Mouse (Mus musculus) leukemia stem cell, adult 10-12 weeks (primary cell): ENCODE results near the gene Knl1. TPM values are rescaled to one million over a fixed set of nuclear protein-coding genes. Genes with fewer than 3 reads are reported as not detected.

ENCODE experiments used
- polyA plus RNA-seq: library from polyadenylated mRNA; stranded (reverse); fragments of >175 nt; gene quantifications from 2 replicates; pipeline ENCODE4 v1.2.3, GENCODE M21; 2012; ENCODE audit warnings: low replicate concordance

Gene Knl1
- polyA plus RNA-seq = 10.0 and 26.4 TPM in 2 replicates

DNA sequence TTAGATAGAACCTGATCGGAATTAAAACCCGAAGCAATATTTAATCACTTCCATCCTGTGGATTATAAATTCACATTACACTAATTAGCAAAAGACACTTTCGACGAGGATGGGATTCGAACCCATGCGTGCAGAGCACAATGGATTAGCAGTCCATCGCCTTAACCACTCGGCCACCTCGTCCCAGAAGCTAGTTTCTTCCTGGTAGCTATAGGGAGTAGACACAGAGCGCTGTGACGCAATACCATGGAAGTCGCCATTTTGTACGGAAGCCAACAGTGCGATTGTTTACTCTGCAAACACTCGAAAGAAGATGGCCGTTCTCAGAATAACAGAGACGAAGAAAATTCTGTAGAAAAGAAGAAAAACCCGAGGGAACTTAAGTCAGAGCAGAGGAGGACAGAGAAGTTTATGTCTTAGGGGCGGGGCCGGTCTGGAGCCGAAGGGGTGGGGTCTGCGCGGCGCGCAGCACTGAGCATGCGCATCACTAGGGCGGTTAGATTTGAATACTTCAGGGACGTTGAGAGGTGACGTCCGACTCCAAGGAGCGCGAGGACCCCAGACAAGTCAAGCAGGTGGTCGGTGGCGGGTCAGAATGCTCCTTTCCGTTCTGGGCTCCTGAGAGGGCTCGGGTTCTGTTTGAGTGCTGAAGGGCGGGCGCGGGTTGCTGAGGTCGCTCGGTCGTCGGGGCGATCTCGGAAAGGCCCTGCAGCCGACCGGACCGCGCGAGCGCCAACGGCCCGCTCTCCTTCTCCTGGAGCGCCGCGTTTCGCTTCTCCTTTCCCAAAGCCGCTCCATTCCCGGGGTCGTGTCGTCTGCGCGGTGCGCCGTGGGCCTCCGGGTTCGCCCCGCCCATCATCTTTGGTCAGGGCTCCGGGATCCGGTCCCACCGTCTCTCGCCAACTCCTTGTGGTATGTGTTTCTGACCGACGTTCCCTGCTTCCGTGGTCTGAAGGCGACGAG is at the start of gene Knl1:
TSS of gene Knl1 (plus strand) at position 471 of the 963 bp plus-strand sequence.

DNA sequence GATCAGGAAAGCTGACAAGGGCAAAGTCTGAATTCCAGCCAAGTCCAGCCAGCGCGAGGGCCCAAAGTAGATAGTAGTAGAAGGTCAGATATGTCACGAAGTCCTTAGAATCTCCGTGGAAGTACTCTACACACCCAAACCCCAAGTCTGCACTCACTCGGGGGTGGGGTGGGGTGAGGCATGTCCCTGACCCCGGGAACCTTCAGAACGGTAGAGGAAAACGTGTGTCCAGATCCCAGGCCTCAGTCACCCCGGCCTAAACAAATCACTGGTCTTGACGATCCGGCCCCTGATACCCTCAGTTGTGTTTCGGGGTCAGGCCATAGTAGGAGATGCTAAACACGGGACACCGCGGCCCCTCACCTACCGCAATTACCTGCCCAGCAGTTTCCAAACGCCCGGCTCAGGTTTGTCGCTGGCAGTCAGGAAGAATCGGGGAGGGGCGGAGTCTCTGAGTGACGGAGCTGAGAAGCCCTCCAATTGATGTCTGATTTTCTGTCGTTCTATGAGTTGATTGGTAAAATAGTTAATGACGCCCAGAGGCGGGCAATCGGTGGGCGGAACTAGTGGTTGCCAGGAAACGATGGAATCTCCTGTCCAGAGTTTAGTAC is 17.9 kb upstream of the Knl1 start, which contains the start of gene Ccdc32:
TSS of gene Ccdc32 (minus strand) at position 453 of the 611 bp plus-strand sequence.

DNA sequence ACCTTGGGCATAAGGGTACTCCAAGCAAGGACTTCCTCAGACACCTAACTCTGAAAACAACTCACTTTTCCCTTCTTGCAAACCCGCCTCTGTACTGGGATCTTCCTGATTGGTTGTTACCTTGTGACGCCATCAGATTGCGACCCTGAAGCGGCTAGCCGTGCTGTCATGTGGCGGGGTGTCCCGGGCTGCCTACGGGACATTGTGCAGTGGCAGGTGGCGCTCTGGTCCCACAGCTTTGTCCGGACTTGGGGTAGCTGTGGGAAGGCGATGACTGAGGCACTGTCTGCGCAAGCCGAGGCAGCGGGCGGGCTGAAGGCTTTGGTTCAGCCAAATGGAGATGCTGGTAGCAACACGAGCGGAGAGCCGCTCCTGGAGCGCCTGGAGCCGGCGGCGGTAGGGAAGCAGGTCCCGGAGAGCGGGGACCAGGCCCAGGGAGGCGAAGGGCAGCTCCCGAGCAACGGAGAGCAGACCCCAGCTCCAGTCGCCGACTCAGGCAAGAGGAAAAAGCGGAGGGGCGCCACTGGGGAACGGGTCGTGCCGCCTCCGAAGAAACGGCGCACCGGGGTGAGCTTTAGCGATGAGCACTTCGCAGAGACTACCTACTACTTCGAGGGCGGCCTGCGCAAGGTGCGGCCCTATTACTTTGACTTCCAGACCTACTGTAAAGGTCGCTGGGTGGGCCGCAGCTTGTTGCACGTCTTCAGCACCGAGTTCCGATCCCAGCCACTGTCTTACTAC is 12.1 kb upstream of the Knl1 start, which contains the start of gene Rpusd2:
TSS of gene Rpusd2 (plus strand) at position 135 of the 741 bp plus-strand sequence.

DNA sequence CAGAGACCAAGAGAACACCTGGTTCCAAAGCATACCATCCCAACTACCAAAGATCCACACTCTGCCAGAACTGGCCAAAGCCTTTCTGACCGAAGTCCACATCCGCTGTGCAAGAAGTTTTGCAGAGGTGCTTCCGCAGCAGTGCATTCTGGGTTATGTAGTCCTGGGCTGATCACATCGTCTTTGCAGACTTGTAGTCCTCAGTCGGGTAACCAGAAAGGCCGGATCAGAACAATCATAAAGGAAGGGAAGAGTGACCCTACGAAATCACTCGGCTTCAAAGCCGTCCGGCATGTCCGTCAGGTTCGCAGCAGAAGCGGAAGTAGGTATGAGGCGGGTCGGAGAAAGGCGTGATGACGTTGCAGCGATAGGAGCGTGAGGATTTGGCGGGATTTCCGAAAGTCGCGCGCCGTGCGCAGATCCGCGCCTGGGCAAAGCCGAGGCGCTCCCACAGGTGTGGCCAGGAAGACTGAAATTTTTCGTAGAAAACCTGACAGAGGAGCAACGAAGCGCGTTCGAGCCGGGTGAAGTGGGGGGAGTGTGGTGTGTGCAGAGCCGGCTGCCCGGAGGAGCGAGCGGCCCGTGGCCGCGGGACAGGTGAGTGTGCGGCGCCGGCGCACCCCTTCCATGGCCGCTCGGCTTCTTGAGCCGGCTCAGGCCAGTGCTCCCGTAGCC is 65.7 kb downstream of the Knl1 start, which contains the start of gene Rad51:
TSS of gene Rad51 (plus strand) at position 356 of the 675 bp plus-strand sequence.

Other genes starting within 250 kb of the Knl1 start
- gene Knstrn, start 233.1 kb upstream of the Knl1 start, polyA plus RNA-seq = 133 and 304 TPM in 2 replicates
- gene Ivd, start 185.2 kb upstream of the Knl1 start, polyA plus RNA-seq = 2.5 and 14.2 TPM in 2 replicates
- 73.3 and 92.1 TPM in 2 replicates for gene Bahd1, start 146.7 kb upstream of the Knl1 start, polyA plus RNA-seq
- gene Chst14, start 120.6 kb upstream of the Knl1 start, polyA plus RNA-seq = 17.7 and 19.2 TPM in 2 replicates
- gene Ccdc32, start 17.7 kb upstream of the Knl1 start, polyA plus RNA-seq = 10.2 and 15.1 TPM in 2 replicates
- 5.7 and 6.9 TPM in 2 replicates for gene Rpusd2, start 12.3 kb upstream of the Knl1 start, polyA plus RNA-seq
- gene Rad51, start 65.7 kb downstream of the Knl1 start, polyA plus RNA-seq = 4.9 and 8.4 TPM in 2 replicates
- gene Rmdn3, start 109.9 kb downstream of the Knl1 start, polyA plus RNA-seq = 16.2 and 33.0 TPM in 2 replicates
- 1.4 TPM in 1 of 2 replicates, not detected in the other for gene Gchfr, start 120.7 kb downstream of the Knl1 start, polyA plus RNA-seq
- gene Gm14137, start 127.4 kb downstream of the Knl1 start, polyA plus RNA-seq = 0.07 and 0.57 TPM in 2 replicates
- gene Zfyve19, start 161.5 kb downstream of the Knl1 start, polyA plus RNA-seq = 10.3 and 20.3 TPM in 2 replicates
- gene Dnajc17, start 161.7 kb downstream of the Knl1 start, polyA plus RNA-seq = 10.6 and 23.8 TPM in 2 replicates
- gene Ppp1r14d, start 182.8 kb downstream of the Knl1 start, polyA plus RNA-seq = not detected in 2 replicates
- 0.13 and 0.59 TPM in 2 replicates for gene Spint1, start 190.2 kb downstream of the Knl1 start, polyA plus RNA-seq
- 0.30 TPM in 1 of 2 replicates, not detected in the other for gene Rhov, start 224.2 kb downstream of the Knl1 start, polyA plus RNA-seq
- 8.0 and 19.2 TPM in 2 replicates for gene Vps18, start 241.6 kb downstream of the Knl1 start, polyA plus RNA-seq